Mouse (Mus musculus) CH12.LX (cell line): ENCODE measurements at regions not wholly inside any gene's neighbourhood (a gene's known extent, or its start where the extent isn't known, plus 50 kb on each side); places are given as distances from the start of the nearest gene placed in this dataset.

ENCODE experiments used
- DNase-seq: peaks from one replicate; pipeline ENCODE4 v3.0.0-alpha.2; 2013; ENCODE audit errors: extremely low read depth
- H3K27ac ChIP-seq: 2 replicates; pipeline ENCODE4 v1.5.1; 2012; ENCODE audit warnings: low read depth, mild to moderate bottlenecking, control low read depth, moderate library complexity; ENCODE audit not compliant: insufficient read depth
- H3K27me3 ChIP-seq: replicated peaks from 2 replicates; pipeline ENCODE3; 2012; ENCODE audit warnings: inconsistent platforms
- H3K36me3 ChIP-seq, 2 experiments: replicated peaks in 1 of 2; 2 replicates each; pipeline versions ENCODE3 to v1.6.1; 2012; ENCODE audit warnings: inconsistent platforms in 1 of 2, low read length in 1 of 2, mild to moderate bottlenecking in 1 of 2, mixed read lengths in 1 of 2, moderate library complexity in 1 of 2; ENCODE audit not compliant: control insufficient read depth in 1 of 2, insufficient read depth in 1 of 2
- H3K4me1 ChIP-seq, 2 experiments: 2 replicates each; pipeline ENCODE4 v1.6.1; 2012; ENCODE audit warnings: inconsistent platforms in 1 of 2, moderate library complexity in 1 of 2; ENCODE audit not compliant: insufficient read depth in 2 of 2, control insufficient read depth in 1 of 2
- H3K4me2 ChIP-seq: 2 replicates; pipeline ENCODE4 v1.6.1; 2012; ENCODE audit warnings: low read depth, mild to moderate bottlenecking, control low read depth; ENCODE audit not compliant: poor library complexity, insufficient read depth, severe bottlenecking
- H3K4me3 ChIP-seq, 3 experiments: fragments of 150-350 bp in 1 of 3; sonication (generic) in 1 of 3; replicated peaks in 1 of 3; 2 replicates each; pipeline versions ENCODE3 to v1.5.1; 2011 to 2012; ENCODE audit warnings: low read depth in 2 of 3, low read length in 2 of 3, mild to moderate bottlenecking in 2 of 3, moderate library complexity in 2 of 3, control low read depth in 1 of 3, improper control_type of control experiment in 1 of 3, inconsistent platforms in 1 of 3, mixed read lengths in 1 of 3; ENCODE audit not compliant: poor library complexity in 1 of 3
- H3K79me2 ChIP-seq: replicated peaks from 2 replicates; pipeline ENCODE4 v1.6.1; 2012; ENCODE audit warnings: mild to moderate bottlenecking, moderate library complexity; ENCODE audit not compliant: control insufficient read depth, poor library complexity, insufficient read depth, severe bottlenecking; ENCODE audit errors: extremely low read depth
- H3K9ac ChIP-seq: 2 replicates; pipeline ENCODE4 v1.6.1; 2012; ENCODE audit warnings: low read depth, mild to moderate bottlenecking, control low read depth, moderate library complexity; ENCODE audit not compliant: insufficient read depth
- H3K9me3 ChIP-seq: replicated peaks from 2 replicates; pipeline ENCODE3; 2012; ENCODE audit warnings: low read length, inconsistent platforms, mixed read lengths
- BHLHE40 ChIP-seq: IDR thresholded peaks from 2 replicates; pipeline ENCODE4 v1.6.1; 2011; ENCODE audit warnings: mild to moderate bottlenecking, low read depth, low read length, improper control_type of control experiment
- CHD1 ChIP-seq: IDR thresholded peaks from 2 replicates; pipeline ENCODE4 v1.6.1; 2012; ENCODE audit warnings: low read depth, low read length, improper control_type of control experiment, inconsistent platforms
- CHD2 ChIP-seq: IDR thresholded peaks from 2 replicates; pipeline ENCODE4 v1.6.1; 2011; ENCODE audit warnings: low read length, improper control_type of control experiment
- CTCF ChIP-seq, 2 experiments: IDR thresholded peaks in 1 of 2; conservative IDR thresholded peaks in 1 of 2; 2 replicates each; pipeline ENCODE4 v1.5.1; 2011 to 2012; ENCODE audit warnings: low read depth in 2 of 2, low read length in 2 of 2, improper control_type of control experiment in 1 of 2, inconsistent platforms in 1 of 2, mild to moderate bottlenecking in 1 of 2, moderate library complexity in 1 of 2
- ELF1 ChIP-seq: IDR thresholded peaks from 2 replicates; pipeline ENCODE4 v1.6.1; 2014; ENCODE audit warnings: low read depth, mild to moderate bottlenecking, inconsistent platforms, low read length, improper control_type of control experiment
- ETS1 ChIP-seq: conservative IDR thresholded peaks from 2 replicates; pipeline ENCODE4 v1.6.1; 2012; ENCODE audit warnings: low read depth, mild to moderate bottlenecking, inconsistent platforms, low read length, improper control_type of control experiment, moderate library complexity
- HCFC1 ChIP-seq: IDR thresholded peaks from 2 replicates; pipeline ENCODE4 v1.6.1; 2012; ENCODE audit warnings: low read depth, mild to moderate bottlenecking, inconsistent platforms, low read length, improper control_type of control experiment
- IRF4 ChIP-seq: IDR thresholded peaks from 2 replicates; pipeline ENCODE4 v1.6.1; 2014; ENCODE audit warnings: low read depth, mild to moderate bottlenecking, inconsistent platforms, low read length, improper control_type of control experiment
- JUND ChIP-seq: conservative IDR thresholded peaks from 2 replicates; pipeline ENCODE4 v1.6.1; 2011; ENCODE audit warnings: low read depth, low read length, improper control_type of control experiment
- MAX ChIP-seq: IDR thresholded peaks from 2 replicates; pipeline ENCODE4 v1.6.1; 2011; ENCODE audit warnings: low read length, improper control_type of control experiment
- MAZ ChIP-seq: IDR thresholded peaks from 2 replicates; pipeline ENCODE4 v1.6.1; 2012; ENCODE audit warnings: low read depth, mild to moderate bottlenecking, inconsistent platforms, low read length, improper control_type of control experiment, moderate library complexity
- MYC ChIP-seq: IDR thresholded peaks from 2 replicates; pipeline ENCODE4 v1.6.1; 2011; ENCODE audit warnings: low read depth, mild to moderate bottlenecking, improper control_type of control experiment, low read length
- NELFE ChIP-seq: IDR thresholded peaks from 2 replicates; pipeline ENCODE4 v1.6.1; 2011; ENCODE audit warnings: low read depth, low read length, improper control_type of control experiment
- NRF1 ChIP-seq: IDR thresholded peaks from 2 replicates; pipeline ENCODE4 v1.6.1; 2014; ENCODE audit warnings: low read depth, mild to moderate bottlenecking, inconsistent platforms, low read length, improper control_type of control experiment, moderate library complexity
- PAX5 ChIP-seq: IDR thresholded peaks from 2 replicates; pipeline ENCODE4 v1.6.1; 2012; ENCODE audit warnings: low read length, inconsistent platforms, mixed read lengths
- POLR2A ChIP-seq: IDR thresholded peaks from 2 replicates; pipeline ENCODE4 v1.6.1; 2011; ENCODE audit warnings: low read depth, mild to moderate bottlenecking, improper control_type of control experiment, low read length
- POLR2AphosphoS2 ChIP-seq: IDR thresholded peaks from 2 replicates; pipeline ENCODE4 v1.6.1; 2011; ENCODE audit warnings: low read depth, low read length, improper control_type of control experiment
- RAD21 ChIP-seq: IDR thresholded peaks from 2 replicates; pipeline ENCODE4 v1.6.1; 2011; ENCODE audit warnings: low read depth, mild to moderate bottlenecking, low read length, improper control_type of control experiment, moderate library complexity
- SIN3A ChIP-seq: IDR thresholded peaks from 2 replicates; pipeline ENCODE4 v1.6.1; 2012; ENCODE audit warnings: low read length, improper control_type of control experiment, inconsistent platforms
- SMC3 ChIP-seq: IDR thresholded peaks from 2 replicates; pipeline ENCODE4 v1.6.1; 2011; ENCODE audit warnings: low read depth, low read length, improper control_type of control experiment
- TBP ChIP-seq: conservative IDR thresholded peaks from 2 replicates; pipeline ENCODE4 v1.6.1; 2011; ENCODE audit warnings: low read depth, low read length, improper control_type of control experiment
- USF2 ChIP-seq: conservative IDR thresholded peaks from 2 replicates; pipeline ENCODE4 v1.6.1; 2011; ENCODE audit warnings: low read depth, low read length, improper control_type of control experiment
- ZC3H11A ChIP-seq: IDR thresholded peaks from 2 replicates; pipeline ENCODE4 v1.6.1; 2012; ENCODE audit warnings: low read depth, mild to moderate bottlenecking, inconsistent platforms, low read length, improper control_type of control experiment
- ZMIZ1 ChIP-seq: IDR thresholded peaks from 2 replicates; pipeline ENCODE4 v1.6.1; 2012; ENCODE audit warnings: low read depth, mild to moderate bottlenecking, inconsistent platforms, low read length, improper control_type of control experiment
- dilution Hi-C: fragments of 300-500 bp; cut with MboI; formaldehyde crosslinking; loops from 2 replicates; pipeline ENCODE4 v1.14.3; 2020; ENCODE audit warnings: low sequenced_read_pairs; ENCODE audit not compliant: extremely low pct_unique_long_range_greater_than_20kb, extremely low pct_ligation_motif_present
- in situ Hi-C: fragments of 300-500 bp; cut with MboI; formaldehyde crosslinking; loops from 3 replicates; pipeline ENCODE4 v1.14.3; 2019; ENCODE audit warnings: low sequenced_read_pairs, low pct_ligation_motif_present, low pct_unique_long_range_greater_than_20kb, mixed read lengths

DNA sequence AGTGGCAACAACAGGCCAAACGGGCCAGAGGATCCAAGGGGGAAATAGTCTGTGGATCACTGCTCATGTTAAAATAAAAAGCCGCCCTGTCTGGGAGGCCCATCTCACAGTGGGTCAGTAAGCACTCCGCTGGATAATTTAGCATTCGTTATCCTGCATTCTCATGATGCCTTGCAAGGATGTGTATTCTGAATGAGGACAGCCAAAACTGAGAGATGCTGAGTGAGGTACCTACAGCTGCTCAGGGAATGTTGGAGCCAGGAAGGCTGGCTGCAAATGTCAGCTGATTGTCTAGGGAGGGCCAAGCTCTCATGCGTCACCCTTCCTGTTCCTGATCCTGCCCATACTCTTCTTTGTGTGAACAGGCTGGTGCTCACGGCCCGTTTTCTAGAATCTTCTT lies 489.1 kb upstream of the Gm19410 start:
- TF ChIP-seq NRF1 (no peak), CTCF (conservative IDR thresholded peaks at IDR 0.05 in 1 of 2, IDR thresholded peaks at IDR 0.05 in 1 of 2; ENCODE audit: low read depth in 2 of 2, low read length in 2 of 2) (no peak), POLR2AphosphoS2 (no peak), BHLHE40 (no peak), RAD21 (no peak), ZMIZ1 (no peak), CHD1 (no peak), SIN3A (no peak), CHD2 (no peak)
- no peaks in the 10 kb centered on the region for H3K79me2 ChIP-seq
- H3K9me3 ChIP-seq: peaks cover 7% of the 10 kb centered on the region
- peaks cover 9 to 37% of the 10 kb centered on the region in 2 experiments for H3K4me1 ChIP-seq
- no peak overlapping the region for H3K9ac ChIP-seq
- dilution Hi-C loops (no loop called here), in situ Hi-C loops (no loop called here)
- H3K36me3 ChIP-seq: no peaks in the 10 kb centered on the region
- no peak overlapping the region for H3K27ac ChIP-seq
- no peak overlapping the region for H3K4me2 ChIP-seq
- no peak overlapping the region for H3K4me3 ChIP-seq
- no peak for DNase-seq
- H3K27me3 ChIP-seq: no peaks in the 10 kb centered on the region

DNA sequence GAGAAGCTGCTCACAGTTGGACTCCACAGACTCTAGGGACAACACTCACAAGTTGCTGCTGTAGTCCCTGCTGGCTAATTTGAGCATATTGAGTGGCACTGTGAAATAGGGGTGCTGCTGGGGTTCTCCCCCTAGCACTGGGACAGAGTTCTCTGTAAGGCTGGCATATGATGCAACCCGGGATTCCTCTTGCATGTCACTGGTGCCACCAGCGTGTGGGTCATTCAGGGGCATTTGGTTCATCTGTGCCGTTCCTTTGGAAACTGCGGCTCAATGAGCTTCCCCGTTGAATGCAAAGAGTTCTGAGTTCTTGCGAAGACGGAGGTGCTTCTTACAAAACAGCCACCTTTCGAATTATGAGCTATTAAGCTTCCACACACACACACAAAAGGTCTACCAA lies 486.6 kb upstream of the Gm19410 start:
- in situ Hi-C loops: no loop called here
- TF ChIP-seq NELFE (no peak), PAX5 (no peak), MYC (no peak), ZC3H11A (no peak), CHD2 (no peak), JUND (no peak), RAD21 (no peak), SIN3A (no peak), TBP (no peak), MAZ (no peak), SMC3 (no peak), MAX (no peak), ELF1 (no peak), HCFC1 (no peak), USF2 (no peak), ETS1 (no peak), POLR2A (no peak), IRF4 (no peak), ZMIZ1 (no peak), NRF1 (no peak)
- Histone ChIP-seq H3K27me3 (no peaks in the 10 kb centered on the region), H3K36me3 (no peaks in the 10 kb centered on the region), H3K4me2 (no peak overlapping the region), H3K27ac (no peak overlapping the region), H3K9me3 (peaks cover 7% of the 10 kb centered on the region), H3K4me1 (peaks cover 9 to 41% of the 10 kb centered on the region in 2 experiments), H3K4me3 (no peak overlapping the region), H3K9ac (no peak overlapping the region), H3K79me2 (no peaks in the 10 kb centered on the region)
- dilution Hi-C loops: no loop called here
- DNase-seq: no peak
